Mouse (Mus musculus) liver, embryonic 14.5 days (tissue): ENCODE data around the gene Dnmt3a. TPM values are rescaled to one million over a fixed set of nuclear protein-coding genes. Genes with fewer than 3 reads are reported as not detected.

Experiments
- ATAC-seq: fragments of 200-750 bp; cut with Nextera tagmentation; 2 replicates; pipeline ENCODE4 v1.8.0; 2017; ENCODE audit warnings: moderate number of reproducible peaks, mild to moderate bottlenecking, moderate library complexity; ENCODE audit not compliant: insufficient read depth
- DNase-seq, 3 experiments: peaks; one replicate each; pipeline ENCODE4 v3.0.0-alpha.2; 2012 to 2013; ENCODE audit warnings: low read depth in 3 of 3, low spot score in 3 of 3
- H3K27ac ChIP-seq: fragments of 300-500 bp; sonication (generic); 2 replicates; pipeline ENCODE4 v1.5.1; 2014; ENCODE audit warnings: moderate library complexity, mild to moderate bottlenecking, control low read depth, inconsistent platforms
- H3K27me3 ChIP-seq: fragments of 300-500 bp; sonication (generic); 2 replicates; pipeline ENCODE4 v1.6.1; 2014; ENCODE audit warnings: mild to moderate bottlenecking, low read length, moderate library complexity; ENCODE audit not compliant: control insufficient read depth, insufficient read depth
- H3K36me3 ChIP-seq: fragments of 300-500 bp; sonication (generic); replicated peaks from 2 replicates; pipeline ENCODE4 v1.6.1; 2014; ENCODE audit warnings: low read depth; ENCODE audit not compliant: control insufficient read depth, insufficient read depth
- H3K4me1 ChIP-seq, 2 experiments: fragments of 200-500 bp in 1 of 2; fragments of 300-500 bp in 1 of 2; sonication (generic) in 1 of 2; replicated peaks; 2 replicates each; pipeline ENCODE4 v1.6.1; 2012 to 2014; ENCODE audit warnings: antibody characterized with exemption in 1 of 2, inconsistent platforms in 1 of 2, low read length in 1 of 2; ENCODE audit not compliant: control insufficient read depth in 2 of 2, insufficient read depth in 2 of 2
- H3K4me2 ChIP-seq: fragments of 300-500 bp; sonication (generic); 2 replicates; pipeline ENCODE4 v1.6.1; 2014; ENCODE audit warnings: low read depth, mild to moderate bottlenecking, control low read depth, moderate library complexity
- H3K4me3 ChIP-seq, 2 experiments: fragments of 200-500 bp in 1 of 2; fragments of 300-500 bp in 1 of 2; sonication (generic) in 1 of 2; 2 replicates each; pipeline ENCODE4 v1.5.1; 2012 to 2014; ENCODE audit warnings: low read depth in 2 of 2, low read length in 2 of 2, mild to moderate bottlenecking in 2 of 2, control low read depth in 1 of 2, inconsistent platforms in 1 of 2, moderate library complexity in 1 of 2; ENCODE audit not compliant: insufficient read depth in 1 of 2
- H3K9ac ChIP-seq: fragments of 300-500 bp; sonication (generic); replicated peaks from 2 replicates; pipeline ENCODE4 v1.6.1; 2014; ENCODE audit warnings: mild to moderate bottlenecking, control low read depth, moderate library complexity
- H3K9me3 ChIP-seq: fragments of 300-500 bp; sonication (generic); 2 replicates; pipeline ENCODE4 v1.6.1; 2016; ENCODE audit warnings: low read length, mixed read lengths; ENCODE audit not compliant: control insufficient read depth
- CTCF ChIP-seq: IDR thresholded peaks from 2 replicates; pipeline ENCODE4 v1.5.1; 2016; ENCODE audit warnings: antibody characterized with exemption, low read depth, control low read depth
- EP300 ChIP-seq: IDR thresholded peaks from 2 replicates; pipeline ENCODE4 v1.6.1; 2016; ENCODE audit warnings: antibody characterized with exemption, low read depth
- WGBS: fragments of 180-500 bp; shearing (Covaris S2); extraction: QIAGEN DNeasy Blood & Tissue Kit; methylation state at CpG from one replicate; pipeline ENCODE4 v1.1.7; 2014; ENCODE audit not compliant: insufficient replicate concordance; 5-methylcytosine and 5-hydroxymethylcytosine counted together
- polyA plus RNA-seq, 2 experiments: library from polyadenylated mRNA; depleted of rRNA in 1 of 2; stranded (reverse) in 1 of 2; unstranded in 1 of 2; fragments of >200 nt; fragmentation: Nextera tagmentation in 1 of 2; extraction: Ambion mirVana in 1 of 2; gene quantifications; 2 replicates each; pipeline versions ENCODE4 v1.2.1 to v1.2.3; 2012 to 2014

Dnmt3a gene
- polyA plus RNA-seq, 2 experiments: 5.3 to 12.8 TPM

DNA sequence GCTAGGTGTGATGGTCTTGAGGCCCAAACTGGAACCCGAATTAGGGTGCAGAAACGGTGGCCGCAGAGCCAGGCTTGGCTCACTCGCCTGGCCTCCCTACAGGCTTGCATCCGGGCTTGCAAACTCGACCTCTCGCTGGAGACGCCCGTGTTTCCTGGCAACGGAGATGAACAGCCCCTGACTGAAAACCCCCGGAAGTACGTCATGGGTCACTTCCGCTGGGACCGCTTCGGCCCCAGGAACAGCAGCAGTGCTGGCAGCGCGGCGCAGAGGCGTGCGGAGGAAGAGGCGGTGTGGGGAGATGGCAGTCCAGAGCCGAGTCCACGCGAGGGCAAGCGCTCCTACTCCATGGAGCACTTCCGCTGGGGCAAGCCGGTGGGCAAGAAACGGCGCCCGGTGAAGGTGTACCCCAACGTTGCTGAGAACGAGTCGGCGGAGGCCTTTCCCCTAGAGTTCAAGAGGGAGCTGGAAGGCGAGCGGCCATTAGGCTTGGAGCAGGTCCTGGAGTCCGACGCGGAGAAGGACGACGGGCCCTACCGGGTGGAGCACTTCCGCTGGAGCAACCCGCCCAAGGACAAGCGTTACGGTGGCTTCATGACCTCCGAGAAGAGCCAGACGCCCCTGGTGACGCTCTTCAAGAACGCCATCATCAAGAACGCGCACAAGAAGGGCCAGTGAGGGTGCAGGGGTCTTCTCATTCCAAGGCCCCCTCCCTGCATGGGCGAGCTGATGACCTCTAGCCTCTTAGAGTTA lies 154.2 kb downstream of the Dnmt3a start:
- 2% methylated on average over 53 of the region's 53 CpGs for WGBS
- H3K27ac ChIP-seq: no peak overlapping the region
- peak overlapping the region; percentile 49 to 54 for H3K4me3 ChIP-seq
- H3K27me3 ChIP-seq: no peaks in the 10 kb centered on the region; the same call in 1 of the 2 replicates
- ATAC-seq (peak; percentile 75), DNase-seq (peak; percentile 36 to 52 (median 42))
- no peaks in the 10 kb centered on the region for H3K9me3 ChIP-seq
- H3K4me1 ChIP-seq: peaks cover 0 to 5% of the 10 kb centered on the region in 2 experiments; a peak in 2 of 4 replicates
- peak overlapping the region; percentile 34 for H3K9ac ChIP-seq
- TF ChIP-seq EP300: no peak
- TF ChIP-seq CTCF: no peak
- no peaks in the 10 kb centered on the region for H3K36me3 ChIP-seq
- peak overlapping the region; percentile 67 for H3K4me2 ChIP-seq

- peak overlapping the region; percentile 67 for H3K4me2 ChIP-seq
- no peak for ATAC-seq
- WGBS: 46% methylated on average over 4 of the region's 4 CpGs
- H3K9ac ChIP-seq: no peak overlapping the region
- H3K4me1 ChIP-seq: peaks cover 0 to 5% of the 10 kb centered on the region in 2 experiments; a peak in 2 of 4 replicates
- H3K36me3 ChIP-seq: no peaks in the 10 kb centered on the region
- H3K9me3 ChIP-seq: no peaks in the 10 kb centered on the region
- H3K27ac ChIP-seq: no peak overlapping the region
- peak; percentile 24; the same call in 1 of the 2 replicates for TF ChIP-seq CTCF
- no peak for TF ChIP-seq EP300
- H3K4me3 ChIP-seq: peak overlapping the region in 1 of 2 experiments; percentile 49; a peak in 2 of 4 replicates
- no peaks in the 10 kb centered on the region; the same call in 1 of the 2 replicates for H3K27me3 ChIP-seq
- no peak for DNase-seq
Observed at GRCm38 (mm10) chr12:3960553-3960952, 154.7 kb downstream of the Dnmt3a start.

Other genes starting within 250 kb of the Dnmt3a start
- 13.5 and 16.4 TPM in 2 replicates for gene Dtnb, start 233.6 kb upstream of the Dnmt3a start, polyA plus RNA-seq (2012; rRNA removed)
- gene Dtnb, start 233.6 kb upstream of the Dnmt3a start, polyA plus RNA-seq (2014; fragmentation: Nextera tagmentation; extraction: Ambion mirVana): 17.0 and 23.5 TPM in 2 replicates
- gene Pomc, start 148.9 kb downstream of the Dnmt3a start, polyA plus RNA-seq (2012; rRNA removed): 0.15 and 0.28 TPM in 2 replicates
- gene Pomc, start 148.9 kb downstream of the Dnmt3a start, polyA plus RNA-seq (2014; fragmentation: Nextera tagmentation; extraction: Ambion mirVana): 0.33 and 0.50 TPM in 2 replicates
- 0.10 TPM in 2 replicates for gene Efr3b, start 232.9 kb downstream of the Dnmt3a start, polyA plus RNA-seq (2012; rRNA removed)
- gene Efr3b, start 232.9 kb downstream of the Dnmt3a start, polyA plus RNA-seq (2014; fragmentation: Nextera tagmentation; extraction: Ambion mirVana): 0.04 and 0.05 TPM in 2 replicates